Mouse (Mus musculus) liver, embryonic 12.5 days (tissue): ENCODE measurements around the gene Gpr34. TPM values are rescaled to one million over a fixed set of nuclear protein-coding genes. Genes with fewer than 3 reads are reported as not detected.

Source experiments
- ATAC-seq: fragments of 200-750 bp; cut with Nextera tagmentation; 2 replicates; pipeline ENCODE4 v1.8.0; 2017; ENCODE audit warnings: moderate number of reproducible peaks, mild to moderate bottlenecking, moderate library complexity
- H3K27ac ChIP-seq: fragments of 300-500 bp; sonication (generic); 2 replicates; pipeline ENCODE4 v1.5.1; 2016; ENCODE audit warnings: mild to moderate bottlenecking
- H3K27me3 ChIP-seq: fragments of 300-500 bp; sonication (generic); replicated peaks from 2 replicates; pipeline ENCODE4 v1.6.1; 2016; ENCODE audit warnings: mild to moderate bottlenecking, moderate library complexity
- H3K36me3 ChIP-seq: fragments of 300-500 bp; sonication (generic); 2 replicates; pipeline ENCODE4 v1.6.1; 2016; ENCODE audit warnings: mild to moderate bottlenecking, moderate library complexity
- H3K4me1 ChIP-seq: fragments of 300-500 bp; sonication (generic); 2 replicates; pipeline ENCODE4 v1.6.1; 2016
- H3K4me2 ChIP-seq: fragments of 300-500 bp; sonication (generic); 2 replicates; pipeline ENCODE4 v1.6.1; 2016; ENCODE audit warnings: mild to moderate bottlenecking, moderate library complexity
- H3K4me3 ChIP-seq: fragments of 300-500 bp; sonication (generic); 2 replicates; pipeline ENCODE4 v1.5.1; 2016; ENCODE audit warnings: mild to moderate bottlenecking, moderate library complexity
- H3K9ac ChIP-seq: fragments of 300-500 bp; sonication (generic); 2 replicates; pipeline ENCODE4 v1.6.1; 2016; ENCODE audit warnings: mild to moderate bottlenecking, moderate library complexity
- H3K9me3 ChIP-seq: fragments of 300-500 bp; sonication (generic); replicated peaks from 2 replicates; pipeline ENCODE4 v1.6.1; 2016; ENCODE audit warnings: mild to moderate bottlenecking, moderate library complexity
- WGBS: fragments of 180-500 bp; shearing (Covaris S2); methylation state at CpG from one replicate; pipeline ENCODE4 v1.1.7; 2016; ENCODE audit not compliant: insufficient replicate concordance; 5-methylcytosine and 5-hydroxymethylcytosine counted together
- polyA plus RNA-seq: library from polyadenylated mRNA; unstranded; fragments of >200 nt; fragmentation: Nextera tagmentation; extraction: Ambion mirVana; gene quantifications from 2 replicates; pipeline ENCODE4 v1.2.1, GENCODE M21; 2016

Gpr34 gene
- polyA plus RNA-seq, 1 experiment from 2014 or later, result 0.44 TPM

- H3K9ac ChIP-seq, result no peak overlapping the region
- H3K27ac ChIP-seq, result no peak overlapping the region
- H3K27me3 ChIP-seq, result no peaks in the 10 kb centered on the region
- H3K4me1 ChIP-seq, result no peaks in the 10 kb centered on the region
- H3K9me3 ChIP-seq, result no peaks in the 10 kb centered on the region
- no peak overlapping the region for H3K4me3 ChIP-seq
- H3K36me3 ChIP-seq, result no peaks in the 10 kb centered on the region
- WGBS, result 36% methylated on average over 2 of the region's 2 CpGs
- no peak for ATAC-seq
- H3K4me2 ChIP-seq, result no peak overlapping the region
Measured at GRCm38 (mm10) chrX:13638894-13639293, 7.0 kb downstream of the Gpr34 start.

DNA sequence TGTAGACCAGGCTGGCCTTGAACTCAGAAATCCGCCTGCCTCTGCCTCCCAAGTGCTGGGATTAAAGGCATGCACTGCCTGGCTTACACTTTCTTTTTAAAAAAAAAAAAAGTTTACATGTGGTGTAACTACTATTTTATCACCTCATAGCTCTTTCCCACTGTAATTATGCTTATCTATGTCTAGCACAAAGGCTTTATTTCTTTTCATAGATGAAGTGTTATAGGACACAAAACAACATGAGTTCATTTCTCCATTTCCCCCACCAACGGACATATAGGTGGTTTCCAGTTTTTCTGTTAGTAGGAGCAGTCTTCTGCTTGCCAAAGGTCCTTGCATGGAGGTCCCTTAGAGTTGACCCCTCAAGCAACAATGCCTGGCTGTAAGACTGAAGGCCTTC is 20.0 kb downstream of the Gpr34 start:
- 39% methylated on average over 2 of the region's 2 CpGs for WGBS
- H3K36me3 ChIP-seq, result no peaks in the 10 kb centered on the region
- no peaks in the 10 kb centered on the region for H3K27me3 ChIP-seq
- H3K4me1 ChIP-seq, result peaks cover 15% of the 10 kb centered on the region
- no peak overlapping the region for H3K4me2 ChIP-seq
- no peak for ATAC-seq
- no peak overlapping the region for H3K4me3 ChIP-seq
- no peak overlapping the region for H3K27ac ChIP-seq
- H3K9ac ChIP-seq, result no peak overlapping the region
- H3K9me3 ChIP-seq, result no peaks in the 10 kb centered on the region

GRCm38 (mm10) chrX:13652291-13652690 is 20.4 kb downstream of the Gpr34 start:
- 60% methylated on average over 1 of the region's 1 CpGs for WGBS

DNA sequence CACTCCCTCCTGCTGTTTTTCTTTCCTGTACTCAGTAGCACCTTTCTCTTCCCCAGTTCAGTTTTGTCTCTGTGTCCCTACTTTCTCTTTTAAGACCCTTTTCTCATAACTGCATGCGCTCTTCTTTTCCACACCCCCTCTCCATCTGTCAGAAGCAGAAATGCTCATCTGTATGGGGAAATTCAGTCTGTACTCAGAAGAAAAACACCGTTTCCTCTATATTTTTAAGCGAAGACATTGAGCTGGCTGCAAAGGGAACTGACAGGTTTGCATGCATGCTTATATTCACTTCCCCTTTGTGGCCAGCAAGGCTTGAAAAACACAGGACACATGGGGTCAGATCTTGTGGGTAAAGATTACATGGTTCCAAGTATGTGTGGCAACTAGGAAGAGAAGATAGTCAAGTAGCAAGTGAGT is 23.1 kb downstream of the Gpr34 start:
- Histone ChIP-seq H3K4me1 (peaks cover 26% of the 10 kb centered on the region), H3K4me3 (no peak overlapping the region), H3K27me3 (no peaks in the 10 kb centered on the region), H3K9me3 (no peaks in the 10 kb centered on the region), H3K4me2 (no peak overlapping the region), H3K36me3 (no peaks in the 10 kb centered on the region), H3K27ac (no peak overlapping the region), H3K9ac (no peak overlapping the region)
- 0 out of 2 replicates have a peak, but pooled peaks have one; percentile 15 for ATAC-seq
- WGBS, result 34% methylated on average over 3 of the region's 3 CpGs

More at GRCm38 (mm10) chrX:13652291-13652690, 20.4 kb downstream of the Gpr34 start:
- no peak overlapping the region for H3K9ac ChIP-seq
- H3K27me3 ChIP-seq, result no peaks in the 10 kb centered on the region
- ATAC-seq, result no peak
- peaks cover 17% of the 10 kb centered on the region for H3K4me1 ChIP-seq
- no peak overlapping the region for H3K27ac ChIP-seq
- no peak overlapping the region for H3K4me2 ChIP-seq
- H3K4me3 ChIP-seq, result no peak overlapping the region
- no peaks in the 10 kb centered on the region for H3K36me3 ChIP-seq
- H3K9me3 ChIP-seq, result no peaks in the 10 kb centered on the region

DNA sequence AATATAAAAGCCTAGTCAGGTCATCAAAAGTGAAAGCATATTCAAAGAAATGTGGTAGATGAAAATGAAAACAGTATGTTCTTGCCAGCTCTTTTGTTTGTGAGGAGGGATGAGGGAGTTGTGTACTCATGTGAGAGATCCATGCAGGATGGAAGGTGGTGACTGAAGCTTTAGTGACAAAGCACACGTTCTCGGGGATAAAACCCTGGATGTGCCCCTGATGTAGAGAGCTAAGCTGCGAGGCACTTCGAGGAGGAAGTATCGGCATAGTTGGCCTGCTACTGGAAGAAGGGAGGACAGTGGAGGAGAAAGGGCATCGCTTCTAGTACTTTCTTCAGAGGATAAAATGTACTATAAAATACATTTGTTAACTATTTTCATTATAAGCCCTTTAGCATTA is 24.0 kb downstream of the Gpr34 start:
- Histone ChIP-seq H3K27ac (no peak overlapping the region), H3K4me2 (peak overlapping the region; percentile 45), H3K9me3 (no peaks in the 10 kb centered on the region), H3K27me3 (no peaks in the 10 kb centered on the region), H3K4me1 (peaks cover 26% of the 10 kb centered on the region), H3K36me3 (no peaks in the 10 kb centered on the region), H3K9ac (peak overlapping the region; percentile 17; the same call in 1 of the 2 replicates), H3K4me3 (no peak overlapping the region; the same call in 1 of the 2 replicates)
- 50% methylated on average over 6 of the region's 6 CpGs for WGBS
- no peak for ATAC-seq

- H3K36me3 ChIP-seq, result no peaks in the 10 kb centered on the region
- no peaks in the 10 kb centered on the region for H3K9me3 ChIP-seq
- no peak overlapping the region for H3K27ac ChIP-seq
- no peak overlapping the region for H3K4me2 ChIP-seq
- peaks cover 26% of the 10 kb centered on the region for H3K4me1 ChIP-seq
- ATAC-seq, result no peak
- no peak overlapping the region for H3K4me3 ChIP-seq
- no peak overlapping the region for H3K9ac ChIP-seq
- 0% methylated on average over 1 of the region's 1 CpGs for WGBS
- H3K27me3 ChIP-seq, result no peaks in the 10 kb centered on the region
Measured at GRCm38 (mm10) chrX:13656721-13657120, 24.8 kb downstream of the Gpr34 start.

DNA sequence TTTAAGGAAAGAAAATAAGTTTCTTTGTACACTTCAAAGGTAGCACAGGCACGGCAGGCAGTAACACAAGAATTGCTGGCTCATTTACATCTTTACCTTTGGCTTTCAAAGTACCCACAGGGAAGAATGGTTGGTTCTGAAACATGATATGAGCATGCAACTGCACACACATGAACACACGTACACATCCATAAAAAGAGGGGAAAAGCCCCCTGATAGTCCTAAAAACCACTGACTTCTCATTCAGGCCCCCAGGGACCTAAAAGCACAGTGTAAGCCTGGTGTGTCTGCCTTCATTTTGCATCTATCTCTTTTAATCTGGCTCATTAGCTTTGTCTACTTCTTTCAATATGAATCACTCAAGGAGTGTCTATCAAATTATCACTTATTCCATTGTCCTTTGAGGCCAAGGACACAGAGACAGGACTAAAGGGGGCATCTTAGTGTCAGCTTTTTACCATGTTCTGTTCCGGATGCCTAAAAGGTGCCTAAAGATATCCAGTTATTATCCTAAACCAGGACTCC is 26.8 kb downstream of the Gpr34 start:
- Histone ChIP-seq H3K36me3 (no peaks in the 10 kb centered on the region), H3K4me1 (peaks cover 16% of the 10 kb centered on the region), H3K9ac (no peak overlapping the region), H3K4me3 (no peak overlapping the region), H3K27ac (no peak overlapping the region), H3K27me3 (no peaks in the 10 kb centered on the region), H3K4me2 (no peak overlapping the region), H3K9me3 (no peaks in the 10 kb centered on the region)
- ATAC-seq, result no peak
- WGBS, result 76% methylated on average over 3 of the region's 3 CpGs

DNA sequence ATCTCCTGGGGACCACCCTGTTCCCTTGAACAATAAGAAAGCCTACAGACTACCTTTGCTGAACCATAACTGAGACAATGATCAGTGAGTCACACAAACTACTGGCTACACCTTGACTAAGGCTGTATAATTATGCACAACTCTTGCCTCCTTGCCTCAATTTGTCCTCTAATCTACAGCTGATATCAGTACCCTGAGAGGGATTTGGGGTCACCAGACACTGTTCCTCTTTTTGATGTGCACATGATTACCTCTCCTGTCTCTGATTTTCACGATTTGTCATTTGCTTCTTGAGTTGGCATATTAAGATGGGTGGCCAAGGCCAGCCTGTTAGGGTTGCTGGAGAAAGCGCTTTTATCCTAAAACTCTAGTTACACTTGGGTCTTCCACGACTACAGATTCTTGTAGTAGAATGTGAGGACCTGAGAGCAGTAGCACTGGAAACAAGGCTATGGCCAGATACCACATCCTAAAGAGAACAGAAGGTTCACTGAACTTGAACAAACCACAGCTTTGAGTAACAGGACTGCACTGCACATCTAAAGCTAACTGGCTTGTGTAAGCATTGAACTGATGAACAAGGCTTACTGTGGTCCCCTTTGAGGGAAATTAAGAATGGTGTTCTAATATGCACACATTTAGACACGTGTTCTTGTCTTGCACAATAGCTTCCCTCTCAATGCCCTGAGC is 27.5 kb downstream of the Gpr34 start:
- peaks cover 16% of the 10 kb centered on the region for H3K4me1 ChIP-seq
- no peak overlapping the region for H3K4me3 ChIP-seq
- H3K4me2 ChIP-seq, result no peak overlapping the region
- H3K9ac ChIP-seq, result no peak overlapping the region
- no peak for ATAC-seq
- H3K36me3 ChIP-seq, result no peaks in the 10 kb centered on the region
- H3K9me3 ChIP-seq, result no peaks in the 10 kb centered on the region
- no peak overlapping the region for H3K27ac ChIP-seq
- H3K27me3 ChIP-seq, result no peaks in the 10 kb centered on the region
- 60% methylated on average over 4 of the region's 4 CpGs for WGBS

DNA sequence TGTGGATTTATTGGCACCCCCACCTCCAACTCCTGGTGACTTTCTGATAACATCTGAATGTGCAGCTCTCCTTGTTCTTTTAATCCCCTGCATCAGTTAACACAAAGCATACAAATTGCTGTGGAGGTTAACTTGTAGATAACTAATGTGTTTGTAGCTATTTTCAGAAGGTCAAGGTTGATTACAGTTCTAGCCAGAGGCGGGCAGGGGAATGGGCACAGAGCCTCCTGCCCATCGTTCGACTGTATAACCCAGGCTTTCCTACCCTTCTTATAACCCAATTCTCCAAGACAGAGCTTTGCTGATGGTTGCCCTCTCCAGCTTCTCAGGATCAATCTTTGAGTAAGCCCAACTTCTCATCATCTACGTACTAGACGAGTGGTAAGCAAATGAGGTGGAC is 29.2 kb downstream of the Gpr34 start, which contains the start of gene Gpr82:
Gene Gpr82 (plus strand): TSS at position 301 of the 400 bp plus-strand sequence.
- Histone ChIP-seq H3K9me3 (no peaks in the 10 kb centered on the region), H3K9ac (no peak within 1 kb of the TSS), H3K4me1 (peaks cover 11% of the 10 kb centered on the region), H3K4me2 (no peak within 1 kb of the TSS), H3K4me3 (no peak within 1 kb of the TSS), H3K27ac (no peak within 1 kb of the TSS), H3K27me3 (no peaks in the 10 kb centered on the region), H3K36me3 (no peaks in the 10 kb centered on the region)
- WGBS, result 77% methylated on average over 5 of the region's 5 CpGs
- ATAC-seq, result no peak

DNA sequence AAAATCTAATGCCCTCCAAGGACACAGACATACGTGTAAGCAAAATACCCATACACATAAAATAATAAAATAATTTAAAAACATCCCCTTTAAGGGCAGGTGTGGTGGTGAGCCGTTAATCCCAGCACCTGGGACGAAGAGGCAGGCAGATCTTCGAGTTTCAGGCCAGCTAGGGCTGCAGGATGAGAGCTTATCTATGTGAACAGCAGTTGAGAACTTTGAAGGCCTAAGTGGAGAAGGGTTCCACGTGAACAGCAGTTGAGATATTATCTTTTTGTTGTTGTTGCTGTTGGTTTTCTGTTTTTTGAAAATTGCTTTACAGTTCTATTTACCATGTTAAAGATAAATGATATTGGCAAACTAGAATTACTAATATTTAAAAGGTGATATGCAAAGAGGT is 37.0 kb downstream of the Gpr34 start:
- no peak overlapping the region for H3K4me2 ChIP-seq
- 36% methylated on average over 5 of the region's 5 CpGs for WGBS
- H3K9ac ChIP-seq, result no peak overlapping the region
- H3K4me3 ChIP-seq, result no peak overlapping the region
- H3K4me1 ChIP-seq, result no peaks in the 10 kb centered on the region
- ATAC-seq, result peak; percentile 85
- no peaks in the 10 kb centered on the region for H3K36me3 ChIP-seq
- H3K9me3 ChIP-seq, result no peaks in the 10 kb centered on the region
- no peak overlapping the region for H3K27ac ChIP-seq
- no peaks in the 10 kb centered on the region for H3K27me3 ChIP-seq

DNA sequence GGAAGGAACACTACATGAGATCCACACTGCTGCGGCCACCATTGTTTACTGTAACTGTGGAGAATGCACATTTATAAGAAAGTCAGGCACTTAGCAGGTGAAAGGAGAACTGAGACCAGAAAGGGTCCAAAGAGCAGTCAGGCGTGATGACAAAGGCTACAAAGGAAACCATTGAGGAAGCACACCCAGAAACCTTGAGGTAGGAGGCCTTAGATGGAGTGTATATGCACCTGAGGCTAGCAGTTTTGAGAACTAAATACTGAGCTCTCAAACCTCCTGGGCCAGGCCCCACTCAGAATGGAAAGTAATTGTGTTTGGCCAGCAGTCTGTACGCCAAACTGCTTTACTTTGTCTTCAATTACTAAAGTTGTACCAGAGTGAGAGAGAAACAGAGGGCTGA is 38.5 kb downstream of the Gpr34 start:
- Histone ChIP-seq H3K9me3 (no peaks in the 10 kb centered on the region), H3K27me3 (no peaks in the 10 kb centered on the region), H3K9ac (no peak overlapping the region), H3K4me3 (no peak overlapping the region), H3K27ac (no peak overlapping the region), H3K36me3 (no peaks in the 10 kb centered on the region), H3K4me2 (no peak overlapping the region), H3K4me1 (no peaks in the 10 kb centered on the region)
- ATAC-seq, result no peak
- 68% methylated on average over 3 of the region's 3 CpGs for WGBS

GRCm38 (mm10) chrX:13673001-13673400 is 41.1 kb downstream of the Gpr34 start:
- no peak overlapping the region for H3K4me2 ChIP-seq
- H3K27ac ChIP-seq, result no peak overlapping the region
- WGBS, result 67% methylated on average over 3 of the region's 3 CpGs
- H3K9ac ChIP-seq, result no peak overlapping the region
- no peaks in the 10 kb centered on the region for H3K27me3 ChIP-seq
- no peak for ATAC-seq
- no peak overlapping the region for H3K4me3 ChIP-seq
- H3K9me3 ChIP-seq, result no peaks in the 10 kb centered on the region
- no peaks in the 10 kb centered on the region for H3K4me1 ChIP-seq
- H3K36me3 ChIP-seq, result no peaks in the 10 kb centered on the region
